Mouse (Mus musculus) bone marrow, adult 2 months (tissue): Measurements from ENCODE around the gene Synpo2l. TPM values are rescaled to one million over a fixed set of nuclear protein-coding genes. Genes with fewer than 3 reads are reported as not detected.
"Not testable (repeated sequence)": the region's sequence is repeated elsewhere in the genome, so short reads cannot be mapped to it uniquely, and the experiment has no call there.

Source experiments
- H3K27ac ChIP-seq: fragments of 200-500 bp; 2 replicates; pipeline ENCODE4 v1.5.1; 2012; ENCODE audit warnings: low read depth, mild to moderate bottlenecking, control low read depth, inconsistent platforms, low read length; ENCODE audit not compliant: control insufficient read depth, poor library complexity, insufficient read depth
- H3K4me1 ChIP-seq: fragments of 200-500 bp; 2 replicates; pipeline ENCODE4 v1.6.1; 2011; ENCODE audit warnings: low read length; ENCODE audit not compliant: control insufficient read depth, insufficient read depth
- H3K4me3 ChIP-seq: fragments of 200-500 bp; replicated peaks from 2 replicates; pipeline ENCODE3; 2011; ENCODE audit warnings: mild to moderate bottlenecking, low read depth, low read length, control low read depth; ENCODE audit not compliant: control insufficient read depth
- CTCF ChIP-seq: fragments of 200-500 bp; IDR thresholded peaks from 2 replicates; pipeline ENCODE4 v1.5.1; 2011; ENCODE audit warnings: low read length, control low read depth; ENCODE audit not compliant: control insufficient read depth, insufficient read depth
- POLR2A ChIP-seq: fragments of 200-500 bp; IDR thresholded peaks from 2 replicates; pipeline ENCODE4 v1.6.1; 2011; ENCODE audit warnings: low read depth, mild to moderate bottlenecking, control low read depth, low read length, borderline replicate concordance; ENCODE audit not compliant: control insufficient read depth
- WGBS: fragments of 180-500 bp; shearing (Covaris S2); methylation state at CpG from one replicate; pipeline ENCODE4 v1.1.7; 2018; 5-methylcytosine and 5-hydroxymethylcytosine counted together
- polyA plus RNA-seq: library from polyadenylated mRNA; stranded (reverse); fragments of >200 nt; gene quantifications from 2 replicates; pipeline ENCODE4 v1.2.4, GENCODE M21; 2011; ENCODE audit warnings: low replicate concordance; ENCODE audit not compliant: missing spikeins, insufficient read depth, insufficient read length

Gene Synpo2l
- polyA plus RNA-seq: 0.70 TPM in 1 of 2 replicates, not detected in the other

GRCm38 (mm10) chr14:20668154-20668810, at the start of gene Synpo2l:
TSS of gene Synpo2l (minus strand) at chr14:20668354.
- TF ChIP-seq CTCF (no peak), POLR2A (no peak)
- Histone ChIP-seq H3K4me3 (no peak within 1 kb of the TSS), H3K27ac (no peak within 1 kb of the TSS), H3K4me1 (no peaks in the 10 kb centered on the region)
- WGBS: 77% methylated on average over 8 of the region's 8 CpGs

DNA sequence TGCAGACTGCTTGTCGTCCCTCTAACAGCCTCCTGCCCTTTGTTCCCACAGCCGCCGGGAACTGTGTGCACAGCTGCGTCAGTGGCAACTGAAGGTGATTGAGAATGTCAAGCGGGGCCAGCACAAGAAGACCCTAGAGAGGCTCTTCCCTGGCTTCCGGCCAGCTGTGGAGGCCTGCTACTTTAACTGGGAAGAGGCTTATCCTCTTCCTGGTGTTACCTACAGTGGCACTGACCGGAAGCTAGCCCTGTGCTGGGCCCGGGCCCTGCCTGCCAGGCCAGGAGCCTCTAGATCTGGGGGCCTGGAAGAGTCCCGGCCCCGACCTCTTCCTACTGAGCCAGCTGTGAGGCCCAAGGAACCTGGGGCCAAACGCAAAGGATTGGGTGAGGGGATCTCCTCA, 45.7 kb upstream of the Synpo2l start:
- 92% methylated on average over 11 of the region's 11 CpGs for WGBS
- H3K4me1 ChIP-seq: no peaks in the 10 kb centered on the region; the same call in 1 of the 2 replicates
- no peak overlapping the region for H3K4me3 ChIP-seq
- TF ChIP-seq POLR2A (no peak), CTCF (no peak)
- H3K27ac ChIP-seq: no peak overlapping the region

DNA sequence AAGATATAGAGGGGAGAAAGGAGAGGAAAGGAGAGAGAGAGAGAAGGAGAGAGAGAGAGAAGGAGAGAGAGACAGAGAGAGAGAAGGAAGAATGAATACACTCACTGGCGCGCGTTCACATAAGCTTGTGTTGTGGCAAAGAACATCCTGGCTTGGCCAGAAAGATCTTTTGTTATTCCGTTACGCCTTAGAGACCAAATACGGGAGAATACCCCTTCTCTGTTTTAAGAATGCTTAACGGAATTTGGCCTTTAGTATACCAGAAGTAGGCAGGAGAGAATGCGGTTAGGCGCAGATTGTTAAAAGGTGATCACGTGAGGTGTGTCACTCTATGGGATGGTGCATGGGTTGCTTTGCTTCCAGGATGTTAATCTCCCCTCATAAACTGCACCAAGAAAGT, 40.1 kb upstream of the Synpo2l start:
- H3K4me3 ChIP-seq: peak overlapping the region; percentile 79
- no peak for TF ChIP-seq POLR2A
- TF ChIP-seq CTCF: no peak
- 4% methylated on average over 10 of the region's 10 CpGs for WGBS
- H3K27ac ChIP-seq: peak overlapping the region; percentile 25; the same call in 1 of the 2 replicates
- peaks cover 1% of the 10 kb centered on the region; the same call in 1 of the 2 replicates for H3K4me1 ChIP-seq

- TF ChIP-seq CTCF: peak; percentile 18; the same call in 1 of the 2 replicates
- peak; percentile 89; the same call in 1 of the 2 replicates for TF ChIP-seq POLR2A
- Histone ChIP-seq H3K4me1 (peaks cover 1% of the 10 kb centered on the region; the same call in 1 of the 2 replicates), H3K4me3 (peak within 1 kb of the TSS; percentile 79), H3K27ac (peak within 1 kb of the TSS; percentile 25)
- under 1% methylated on average over 80 of the region's 80 CpGs for WGBS
Observed at GRCm38 (mm10) chr14:20707201-20708190, 39.3 kb upstream of the Synpo2l start, which contains the start of gene Zswim8. TSS of gene Zswim8 (plus strand) at chr14:20707552.

GRCm38 (mm10) chr14:20703461-20703860, 35.3 kb upstream of the Synpo2l start:
- H3K4me1 ChIP-seq: not testable (repeated sequence)
- 6% methylated on average over 8 of the region's 8 CpGs for WGBS
- Histone ChIP-seq H3K27ac (peak overlapping the region; percentile 82), H3K4me3 (peak overlapping the region; percentile 91)

- TF ChIP-seq POLR2A (peak; percentile 79; the same call in 1 of the 2 replicates), CTCF (no peak)
- Histone ChIP-seq H3K27ac (peak within 1 kb of the TSS; percentile 82), H3K4me1 (no peaks in the 10 kb centered on the region; the same call in 1 of the 2 replicates), H3K4me3 (peak within 1 kb of the TSS; percentile 91)
- WGBS: under 1% methylated on average over 61 of the region's 61 CpGs
Observed at GRCm38 (mm10) chr14:20702741-20703381, 34.7 kb upstream of the Synpo2l start, which contains the start of gene Chchd1. TSS of gene Chchd1 (plus strand) at chr14:20703006.

DNA sequence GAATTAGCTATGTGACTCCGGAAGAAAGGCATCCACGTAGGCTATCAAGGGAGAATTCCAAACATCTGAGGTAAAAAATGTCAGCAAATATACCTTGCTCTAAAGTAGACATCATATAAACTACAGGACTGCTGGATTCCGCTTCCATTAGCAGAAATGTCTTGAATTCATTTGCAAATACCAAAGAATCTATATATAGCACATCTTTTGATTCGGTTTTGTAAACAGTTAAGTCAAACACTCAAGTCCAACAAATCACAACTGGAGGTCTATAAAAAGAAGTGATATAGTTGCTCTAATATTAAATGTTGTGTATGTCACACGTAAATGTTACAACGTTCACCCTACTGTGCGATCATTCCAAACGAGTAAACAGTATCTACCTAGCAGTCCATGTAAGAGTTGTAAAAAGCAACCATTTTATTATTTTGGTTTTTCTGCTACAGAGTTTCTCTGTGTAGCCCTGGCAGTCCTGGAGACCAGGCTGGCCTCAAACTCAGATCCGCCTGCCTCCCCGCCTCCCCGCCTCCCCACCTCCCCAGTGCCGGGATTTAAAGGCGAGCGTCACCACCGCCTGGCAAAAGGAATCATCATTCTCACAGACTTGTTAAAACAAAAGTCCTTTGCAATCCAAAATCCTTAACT, 34.1 kb upstream of the Synpo2l start:
- TF ChIP-seq CTCF: no peak
- no peak for TF ChIP-seq POLR2A
- peak overlapping the region; percentile 24; the same call in 1 of the 2 replicates for H3K27ac ChIP-seq
- H3K4me1 ChIP-seq: no peaks in the 10 kb centered on the region; the same call in 1 of the 2 replicates
- H3K4me3 ChIP-seq: peak overlapping the region; percentile 91
- WGBS: 14% methylated on average over 15 of the region's 15 CpGs
